Mouse (Mus musculus): ENCODE data around the gene Ccdc184.

DNA sequence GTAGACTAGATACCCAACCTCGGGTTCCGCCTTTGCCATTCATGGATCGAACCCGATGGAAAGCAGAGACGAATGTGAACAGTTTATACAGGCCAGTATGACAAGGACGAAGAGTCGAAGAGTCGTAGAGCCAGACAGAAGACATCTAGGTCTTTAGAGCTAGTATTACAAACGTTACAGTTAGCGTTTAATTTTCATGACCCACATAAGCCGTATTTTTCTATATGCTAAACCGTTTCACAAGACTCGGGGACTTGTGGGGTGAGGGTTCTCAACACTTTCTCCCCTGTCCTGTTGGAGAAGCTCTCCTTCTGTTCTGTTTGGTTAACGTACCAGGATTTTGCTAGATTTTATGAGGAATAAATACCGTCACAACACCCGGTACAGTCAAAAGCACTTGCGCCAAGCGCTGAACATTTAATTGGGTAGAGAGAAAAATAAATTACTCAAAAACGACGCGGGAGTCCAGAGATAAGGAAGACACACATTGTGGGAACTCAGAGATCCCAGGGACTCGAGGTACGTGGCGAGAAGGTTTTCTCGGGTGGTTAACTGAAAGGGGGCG, 13.7 kb downstream of the Ccdc184 start:
- TF ChIP-seq GATA1 (IDR thresholded peaks at IDR 0.05; ENCODE audit: low read length) = no peak
- no peak for TF ChIP-seq TAL1 (IDR thresholded peaks at IDR 0.05; ENCODE audit: low read length)
